Mouse (Mus musculus) left cerebral cortex, adult 2 months (tissue): Measurements from ENCODE around the gene Pknox2. TPM values are rescaled to one million over a fixed set of nuclear protein-coding genes. Genes with fewer than 3 reads are reported as not detected.
A peak's percentile ranks its signal among the peaks of the same experiment; 100 is the strongest.

Source experiments
- DNase-seq, 2 experiments: peaks; one replicate each; pipeline ENCODE4 v3.0.0; 2021 to 2022; ENCODE audit warnings: low spot score in 2 of 2, mixed read lengths in 1 of 2; ENCODE audit errors: extremely low spot score in 1 of 2
- H3K27ac ChIP-seq: fragments of 200-600 bp; 2 replicates; pipeline ENCODE4 v1.8.1; 2022
- H3K4me3 ChIP-seq: fragments of 200-600 bp; 2 replicates; pipeline ENCODE4 v1.8.1; 2022
- CTCF ChIP-seq: fragments of 200-600 bp; IDR thresholded peaks from 2 replicates; pipeline ENCODE4 v1.8.1; 2022; ENCODE audit warnings: antibody characterized with exemption, mild to moderate bottlenecking, moderate library complexity
- intact Hi-C: fragments of 180-260 bp; cut with DNase I; formaldehyde crosslinking; loops from one replicate; pipeline ENCODE4 v1.15.1; 2025
- total RNA-seq, 2 experiments: library from RNA; stranded (reverse); gene quantifications; 2 replicates each; pipeline ENCODE4 v1.2.3; 2021

The Pknox2 gene
- total RNA-seq, 2 experiments from 2014 or later = 79.1 to 84.5 TPM

DNA sequence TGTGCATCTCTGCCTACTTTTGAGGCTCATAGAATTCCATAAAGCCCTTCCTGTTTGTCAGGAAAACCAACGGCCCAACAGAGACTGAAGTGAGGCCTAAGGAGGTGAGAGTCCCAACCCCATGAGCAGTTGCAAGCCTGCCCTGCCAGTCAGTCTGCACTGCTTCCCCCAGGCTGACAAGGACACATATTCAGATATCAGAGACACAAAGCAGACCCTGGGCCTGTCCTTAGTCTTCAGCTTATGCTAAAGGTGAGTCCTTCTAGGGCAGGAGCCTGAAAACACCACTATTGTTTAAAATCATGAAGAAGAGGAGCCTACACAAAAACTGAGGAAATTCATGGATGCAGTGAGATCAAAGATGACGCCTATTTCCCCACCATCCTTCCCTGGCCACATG lies 13.5 kb upstream of the Pknox2 start:
- intact Hi-C loops = no loop called here
- TF ChIP-seq CTCF = no peak
- Histone ChIP-seq H3K27ac (no peak overlapping the region), H3K4me3 (no peak overlapping the region)
- DNase-seq = no peak

DNA sequence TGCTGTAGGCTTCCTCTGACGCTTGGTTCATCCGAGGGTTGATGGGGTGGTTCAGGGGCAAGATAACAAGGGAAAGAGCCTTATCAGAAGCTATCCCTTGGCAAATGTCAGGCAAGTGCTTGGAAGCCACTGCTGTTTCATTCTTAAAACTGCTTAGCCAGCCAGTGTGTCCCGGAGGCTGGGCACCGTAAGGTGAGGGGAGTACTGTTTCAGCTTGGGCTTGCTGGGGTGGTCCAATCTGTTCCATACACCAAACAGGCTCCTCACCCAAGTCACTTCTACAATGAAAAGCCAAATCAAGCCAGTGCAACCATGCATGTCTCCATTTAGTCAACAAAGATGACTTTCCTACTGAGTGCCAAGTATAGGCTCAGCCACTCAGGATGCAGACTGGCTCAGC lies 679 bp upstream of the Pknox2 start:
- no peak for TF ChIP-seq CTCF
- intact Hi-C loops = loop anchor here (2.0 to 5.0 kb wide), 4 partner anchors 64 to 251 kb away; no protein-coding TSS in a partner anchor
- DNase-seq = no peak
- Histone ChIP-seq H3K27ac (no peak overlapping the region; the same call in 1 of the 2 replicates), H3K4me3 (no peak overlapping the region)

DNA sequence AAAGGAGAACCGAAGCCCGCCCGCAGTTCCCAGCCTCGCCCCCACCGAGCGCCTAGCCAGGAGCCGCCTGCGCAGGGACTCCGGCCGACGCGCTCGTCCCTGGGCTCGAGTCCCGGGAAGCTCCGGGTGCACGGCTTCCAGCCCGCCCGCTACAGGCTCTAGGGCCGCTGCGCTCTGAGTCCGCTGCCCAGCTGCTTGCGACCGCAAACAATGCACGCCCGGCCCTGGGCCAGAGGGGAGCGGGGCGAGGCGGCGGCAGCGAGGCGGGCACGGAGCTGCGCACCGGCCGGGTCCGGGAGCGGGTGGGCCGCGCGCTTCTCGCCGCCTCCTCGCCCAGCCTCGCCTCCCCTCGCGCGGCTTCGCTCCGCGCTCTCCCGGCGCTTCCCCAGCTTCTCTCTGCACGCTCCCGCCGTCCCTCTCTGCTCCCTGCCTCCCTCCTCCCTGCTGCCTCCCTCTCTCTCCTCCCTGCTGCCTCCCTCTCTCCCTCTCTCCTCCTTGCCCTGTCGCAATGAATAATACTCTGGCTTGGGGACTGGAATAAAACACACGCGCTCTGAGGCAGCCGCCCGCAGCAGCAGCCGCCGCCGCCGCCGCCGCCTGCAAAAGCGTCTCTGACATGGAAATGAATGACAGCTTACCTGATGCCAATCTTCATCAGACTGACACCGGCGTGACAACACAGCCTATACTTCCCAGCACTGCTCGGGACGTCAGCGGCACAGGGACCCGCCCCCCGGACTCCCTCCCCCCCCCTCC lies 426 bp downstream of the Pknox2 start:
- Histone ChIP-seq H3K4me3 (peak overlapping the region; percentile 92), H3K27ac (peak overlapping the region; percentile 93)
- TF ChIP-seq CTCF = no peak
- intact Hi-C loops = loop anchor here (2.0 to 5.0 kb wide), 4 partner anchors 66 to 249 kb away; no protein-coding TSS in a partner anchor
- DNase-seq = peak; percentile 75 to 82

DNA sequence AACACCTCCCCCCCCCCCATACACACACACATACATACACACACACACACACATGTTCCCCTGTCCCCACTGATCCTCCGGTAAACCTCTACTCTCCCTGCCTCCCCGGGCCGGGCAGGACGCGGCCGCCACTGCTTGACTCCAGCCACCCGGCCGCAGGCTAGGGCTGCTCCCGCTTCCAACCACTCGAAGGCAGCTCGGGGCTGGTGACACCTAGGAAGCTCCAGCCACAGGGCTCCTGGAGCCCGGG lies 929 bp downstream of the Pknox2 start:
- H3K27ac ChIP-seq = peak overlapping the region; percentile 93
- peak overlapping the region; percentile 92 for H3K4me3 ChIP-seq
- intact Hi-C loops = loop anchor here (2.0 to 5.0 kb wide), 4 partner anchors 66 to 249 kb away; no protein-coding TSS in a partner anchor
- no peak for DNase-seq
- no peak for TF ChIP-seq CTCF

DNA sequence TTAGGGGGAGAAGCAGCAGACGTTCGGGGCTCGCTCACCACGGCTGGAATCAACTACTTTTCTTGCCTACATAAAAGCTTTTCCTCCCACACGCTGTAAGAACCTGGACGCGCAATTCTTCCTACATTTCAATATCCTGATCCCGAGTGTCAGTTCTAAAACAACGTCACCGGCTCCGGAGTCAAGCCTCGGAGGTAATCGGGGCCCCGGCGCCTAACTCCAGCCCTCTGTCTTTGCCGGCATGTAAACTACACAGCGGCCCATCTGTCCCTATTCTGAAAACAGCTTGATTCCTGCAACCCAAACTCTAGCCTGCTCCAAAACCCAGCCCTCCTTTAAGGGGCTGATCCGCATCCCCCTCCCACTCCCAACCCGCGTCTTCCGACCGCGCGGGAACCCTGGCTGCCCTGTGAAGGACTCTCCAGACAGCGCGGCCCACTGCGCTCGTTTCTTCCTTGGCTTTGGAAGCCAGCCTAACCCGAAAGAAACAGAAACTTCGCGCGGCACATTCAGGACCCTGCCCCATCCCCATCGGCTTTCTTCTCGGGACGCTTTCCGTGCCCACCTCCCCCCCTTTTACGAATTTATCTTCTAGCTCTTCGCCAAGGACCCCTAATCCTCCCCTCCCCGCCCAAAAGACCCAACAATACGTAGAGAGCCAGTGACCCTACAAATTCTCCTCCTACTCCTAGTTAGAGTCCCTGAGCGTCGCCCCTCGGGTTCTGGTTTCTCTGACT lies 1.4 kb downstream of the Pknox2 start:
- TF ChIP-seq CTCF = no peak
- peak overlapping the region; percentile 92 for H3K4me3 ChIP-seq
- intact Hi-C loops = loop anchor here (2.0 to 5.0 kb wide), 5 partner anchors 67 to 248 kb away; no protein-coding TSS in a partner anchor
- peak in 1 of 2 experiments; percentile 61 for DNase-seq
- H3K27ac ChIP-seq = peak overlapping the region; percentile 93

DNA sequence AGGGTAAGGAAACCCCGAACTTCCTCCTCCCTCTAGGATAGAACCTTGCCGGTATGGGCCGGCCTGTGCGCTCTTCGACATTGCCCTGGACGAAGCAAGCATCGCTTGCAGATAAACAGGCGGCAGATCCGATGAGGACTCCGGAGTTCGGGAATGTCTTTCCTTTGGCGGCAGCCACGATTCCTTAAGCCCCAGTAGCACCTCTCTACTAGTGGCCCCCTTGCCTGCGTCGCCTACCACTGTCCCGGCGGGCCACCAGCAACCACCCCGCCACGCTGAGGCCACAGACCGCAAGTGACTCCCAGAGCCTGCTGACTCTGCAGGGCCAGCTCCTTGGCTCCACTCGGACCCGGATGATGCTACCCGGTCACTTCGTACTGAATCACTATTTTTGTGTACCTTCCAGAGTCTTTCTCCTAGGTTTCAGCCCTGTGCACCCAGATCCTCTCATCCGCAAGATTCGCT lies 2.0 kb downstream of the Pknox2 start:
- peak; percentile 7; the same call in 1 of the 2 replicates for TF ChIP-seq CTCF
- intact Hi-C loops = loop anchor here (2.0 to 5.0 kb wide), 3 partner anchors 67 to 248 kb away; no protein-coding TSS in a partner anchor
- DNase-seq = no peak
- H3K4me3 ChIP-seq = peak overlapping the region; percentile 92
- H3K27ac ChIP-seq = peak overlapping the region; percentile 93

DNA sequence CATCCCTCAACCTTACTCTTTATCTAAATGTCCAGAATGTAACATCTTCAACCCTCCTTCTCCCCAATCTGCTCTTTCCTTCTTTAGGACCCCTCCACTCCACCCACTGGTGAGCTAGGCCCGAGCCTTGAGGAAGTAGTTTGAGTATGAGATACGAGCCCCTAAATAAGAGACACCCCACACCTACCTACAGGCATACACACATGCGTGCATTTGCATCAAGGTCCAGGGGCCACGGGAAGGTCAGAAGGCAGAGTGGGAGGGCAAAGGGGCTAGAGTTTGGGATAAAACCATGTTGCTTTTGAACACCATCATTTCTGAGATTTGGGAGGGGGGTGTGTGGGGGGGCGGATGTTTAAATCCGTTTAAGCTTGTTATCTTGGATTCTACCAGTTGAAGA lies 2.5 kb downstream of the Pknox2 start:
- H3K27ac ChIP-seq = peak overlapping the region; percentile 93
- DNase-seq = no peak
- intact Hi-C loops = loop anchor here (2.0 to 5.0 kb wide), 4 partner anchors 68 to 247 kb away; no protein-coding TSS in a partner anchor
- no peak for TF ChIP-seq CTCF
- H3K4me3 ChIP-seq = peak overlapping the region; percentile 92

DNA sequence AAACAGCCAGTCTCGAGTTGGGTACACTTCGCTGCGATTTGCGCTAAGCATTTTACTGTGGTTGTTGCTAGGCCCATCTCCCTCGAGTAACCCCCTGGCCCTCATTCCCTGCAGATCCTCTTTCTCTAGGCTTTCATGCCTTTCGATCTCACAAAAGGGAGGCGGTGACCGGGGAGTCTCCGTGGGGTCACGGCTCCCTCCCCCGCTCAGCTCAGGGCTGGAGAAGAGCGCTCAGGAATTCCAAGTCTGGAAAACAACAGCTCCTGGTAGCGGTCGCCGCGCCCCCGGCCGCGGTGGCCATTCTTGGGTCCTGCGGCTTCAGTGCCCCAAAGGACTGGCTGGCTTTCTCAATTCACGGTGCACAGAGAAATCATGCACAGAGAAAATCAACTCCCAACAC lies 3.0 kb downstream of the Pknox2 start:
- peak; percentile 15 for TF ChIP-seq CTCF
- peak overlapping the region; percentile 90 for H3K27ac ChIP-seq
- H3K4me3 ChIP-seq = peak overlapping the region; percentile 92
- DNase-seq = no peak
- intact Hi-C loops = loop anchor here (2.0 to 5.0 kb wide), 2 partner anchors 92 to 107 kb away; no protein-coding TSS in a partner anchor

DNA sequence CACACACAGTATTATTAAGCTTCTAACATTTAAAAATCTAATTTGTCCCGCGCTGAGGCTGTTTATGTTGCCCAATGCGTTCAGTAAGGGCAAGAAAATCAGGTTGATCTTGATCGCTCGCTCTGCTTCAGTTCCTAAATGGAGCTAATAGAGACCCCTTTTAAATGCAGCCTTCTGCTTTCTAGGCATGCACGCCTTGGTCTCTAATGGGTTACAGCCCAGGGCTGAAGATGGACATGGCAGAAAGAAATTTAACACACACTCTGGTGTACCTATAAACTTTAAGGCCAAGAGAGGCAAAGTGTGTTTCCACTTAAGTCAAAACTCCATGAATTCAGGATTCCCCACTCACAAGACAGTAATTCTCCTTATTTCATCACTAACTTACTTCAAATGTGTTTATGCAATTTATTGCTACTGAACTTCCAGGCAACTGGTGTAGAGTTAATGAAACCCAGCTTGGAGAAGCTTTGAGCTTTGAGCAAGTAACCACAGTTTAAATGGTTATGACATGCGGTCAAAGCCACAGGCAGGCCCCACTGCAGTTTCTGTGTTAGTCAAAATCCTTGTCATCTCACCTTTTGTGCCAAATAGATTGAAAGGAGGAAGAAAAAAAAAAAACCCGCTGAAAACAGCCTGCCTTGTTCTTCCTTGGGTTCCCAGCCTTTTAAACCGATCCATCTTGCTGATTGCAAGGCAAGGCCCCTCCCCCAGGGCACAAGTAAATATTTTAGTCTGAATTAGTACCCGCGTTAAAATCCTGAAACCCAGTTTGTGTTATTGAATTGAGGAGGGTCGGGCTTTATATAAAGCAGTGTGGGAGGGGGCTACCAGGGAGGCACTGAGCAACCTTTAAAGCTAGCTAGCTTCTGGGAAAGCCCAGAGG lies 3.9 kb downstream of the Pknox2 start:
- no peak for TF ChIP-seq CTCF
- Histone ChIP-seq H3K4me3 (peak overlapping the region; percentile 92), H3K27ac (peak overlapping the region; percentile 90)
- intact Hi-C loops = loop anchor here (5.0 kb wide), 1 partner anchor 91 kb away; no protein-coding TSS in a partner anchor
- DNase-seq = no peak

DNA sequence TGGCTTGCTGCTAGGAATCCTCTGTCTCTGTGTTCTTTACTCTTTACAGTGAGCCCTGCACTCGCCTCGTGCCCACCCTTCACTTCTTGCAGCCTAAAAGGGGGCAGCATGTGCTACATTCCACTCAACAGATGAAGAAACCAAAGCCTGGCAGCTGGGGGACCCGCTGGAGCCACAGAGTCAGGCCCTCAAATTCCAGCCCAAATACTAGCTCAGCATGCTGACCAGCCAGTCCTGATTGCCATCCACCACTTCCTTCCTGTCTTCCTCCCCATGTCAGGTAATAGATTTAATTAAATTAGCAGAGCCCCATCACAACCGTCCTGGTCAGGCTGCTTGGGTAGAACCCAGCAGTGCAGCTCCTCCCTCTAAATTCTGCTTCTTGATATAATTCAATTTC lies 5.1 kb downstream of the Pknox2 start:
- no peak for DNase-seq
- TF ChIP-seq CTCF = no peak
- peak overlapping the region; percentile 67 for H3K27ac ChIP-seq
- intact Hi-C loops = loop anchor here (5.0 kb wide), 1 partner anchor 90 kb away; no protein-coding TSS in a partner anchor
- H3K4me3 ChIP-seq = no peak overlapping the region
